Mouse (Mus musculus) ES-E14 (cell line): ENCODE results near the gene Uckl1.

ENCODE experiments used
- HCFC1 ChIP-seq: IDR thresholded peaks from 2 replicates; pipeline ENCODE4 v1.6.1; 2012; ENCODE audit warnings: low read length, inconsistent platforms, borderline replicate concordance; ENCODE audit not compliant: insufficient read depth
- ZNF384 ChIP-seq: IDR thresholded peaks from 2 replicates; pipeline ENCODE4 v1.6.1; 2012; ENCODE audit warnings: low read depth, low read length, inconsistent platforms

DNA sequence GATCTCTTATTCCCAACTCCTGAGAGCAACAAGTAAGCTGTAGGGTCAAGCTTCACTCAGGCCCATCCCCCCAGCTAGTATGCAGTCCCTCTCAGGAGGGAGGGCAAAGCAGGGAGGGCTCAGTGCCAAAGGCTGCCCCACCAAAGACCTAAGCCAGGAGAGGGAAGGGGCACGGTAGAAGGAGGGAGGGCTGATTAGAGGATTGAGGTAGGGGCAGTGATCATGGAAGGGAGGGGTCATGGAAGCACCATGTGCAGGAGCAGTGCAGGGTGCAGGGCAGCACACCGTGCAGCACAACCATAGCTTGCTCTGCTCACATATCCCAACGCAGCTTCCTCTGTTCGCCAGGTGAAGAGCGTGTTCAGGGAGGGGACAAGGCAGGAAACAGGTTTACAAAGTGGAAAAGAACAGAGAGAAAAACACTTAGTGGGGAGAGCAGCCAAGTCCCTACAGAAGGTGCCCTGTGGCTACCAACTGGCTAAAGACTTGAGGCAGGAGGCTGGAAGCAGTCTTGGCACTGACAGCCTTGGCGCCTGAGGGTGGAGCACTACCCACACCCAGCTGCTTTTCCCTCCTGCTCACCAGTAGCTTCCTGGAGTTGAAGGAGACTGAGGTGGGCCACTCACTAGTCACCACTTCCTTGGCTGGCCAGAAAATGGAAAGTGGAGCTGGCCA is 13.6 kb downstream of the Uckl1 start:
- TF ChIP-seq HCFC1 (no peak), ZNF384 (no peak)
